Mouse (Mus musculus) erythroblast, adult 5-6 weeks (primary cell): ENCODE measurements around the gene Ceacam10. TPM values are rescaled to one million over a fixed set of nuclear protein-coding genes. Genes with fewer than 3 reads are reported as not detected.

ENCODE experiments used
- total RNA-seq, 2 experiments: library from RNA; stranded (forward) in 1 of 2; stranded (reverse) in 1 of 2; fragments of 150-400 nt in 1 of 2; fragments of 200-764, 138-1000 nt in 1 of 2; gene quantifications; 2 replicates each; pipeline versions ENCODE4 v1.2.3 to v1.2.4; 2015 to 2017; ENCODE audit warnings: low replicate concordance in 2 of 2

Gene Ceacam10
- total RNA-seq, 2 experiments from 2014 or later = 5.4 to 9.7 TPM

Other genes starting within 250 kb of the Ceacam10 start
- gene Irgq, start 246.5 kb upstream of the Ceacam10 start, total RNA-seq (2015; ENCODE audit: low replicate concordance) = 0.42 TPM in 1 of 2 replicates, not detected in the other
- gene Irgq, start 246.5 kb upstream of the Ceacam10 start, total RNA-seq (2017; ENCODE audit: low replicate concordance) = 1.4 and 1.6 TPM in 2 replicates
- not detected in 2 replicates for gene Pinlyp, start 231.1 kb upstream of the Ceacam10 start, total RNA-seq (2015; ENCODE audit: low replicate concordance)
- gene Pinlyp, start 231.1 kb upstream of the Ceacam10 start, total RNA-seq (2017; ENCODE audit: low replicate concordance) = not detected in 2 replicates
- 7.5 and 9.4 TPM in 2 replicates for gene Xrcc1, start 230.9 kb upstream of the Ceacam10 start, total RNA-seq (2015; ENCODE audit: low replicate concordance)
- 15.9 and 18.0 TPM in 2 replicates for gene Xrcc1, start 230.9 kb upstream of the Ceacam10 start, total RNA-seq (2017; ENCODE audit: low replicate concordance)
- gene Ethe1, start 189.7 kb upstream of the Ceacam10 start, total RNA-seq (2015; ENCODE audit: low replicate concordance) = 22.3 and 28.0 TPM in 2 replicates
- gene Ethe1, start 189.7 kb upstream of the Ceacam10 start, total RNA-seq (2017; ENCODE audit: low replicate concordance) = 9.5 and 10.7 TPM in 2 replicates
- not detected in 2 replicates for gene Zfp575, start 189.6 kb upstream of the Ceacam10 start, total RNA-seq (2015; ENCODE audit: low replicate concordance)
- not detected in 2 replicates for gene Zfp575, start 189.6 kb upstream of the Ceacam10 start, total RNA-seq (2017; ENCODE audit: low replicate concordance)
- 0.84 TPM in 1 of 2 replicates, not detected in the other for gene Phldb3, start 166.4 kb upstream of the Ceacam10 start, total RNA-seq (2015; ENCODE audit: low replicate concordance)
- 0.85 and 3.2 TPM in 2 replicates for gene Phldb3, start 166.4 kb upstream of the Ceacam10 start, total RNA-seq (2017; ENCODE audit: low replicate concordance)
- not detected in 2 replicates for gene Lypd3, start 140.7 kb upstream of the Ceacam10 start, total RNA-seq (2015; ENCODE audit: low replicate concordance)
- not detected in 2 replicates for gene Lypd3, start 140.7 kb upstream of the Ceacam10 start, total RNA-seq (2017; ENCODE audit: low replicate concordance)
- gene Tex101, start 100.5 kb upstream of the Ceacam10 start, total RNA-seq (2015; ENCODE audit: low replicate concordance) = not detected in 2 replicates
- not detected in 2 replicates for gene Tex101, start 100.5 kb upstream of the Ceacam10 start, total RNA-seq (2017; ENCODE audit: low replicate concordance)
- gene BC049730, start 68.0 kb upstream of the Ceacam10 start, total RNA-seq (2015; ENCODE audit: low replicate concordance) = not detected in 2 replicates
- not detected in 2 replicates for gene BC049730, start 68.0 kb upstream of the Ceacam10 start, total RNA-seq (2017; ENCODE audit: low replicate concordance)
- not detected in 2 replicates for gene Gm4763, start 50.3 kb upstream of the Ceacam10 start, total RNA-seq (2015; ENCODE audit: low replicate concordance)
- gene Gm4763, start 50.3 kb upstream of the Ceacam10 start, total RNA-seq (2017; ENCODE audit: low replicate concordance) = not detected in 2 replicates
- gene Cd177, start 16.9 kb upstream of the Ceacam10 start, total RNA-seq (2015; ENCODE audit: low replicate concordance) = 66.3 and 90.3 TPM in 2 replicates
- gene Cd177, start 16.9 kb upstream of the Ceacam10 start, total RNA-seq (2017; ENCODE audit: low replicate concordance) = 93.1 and 113 TPM in 2 replicates
- gene Gm9844, start 85.0 kb downstream of the Ceacam10 start, total RNA-seq (2015; ENCODE audit: low replicate concordance) = not detected in 2 replicates
- 1.4 TPM in 1 of 2 replicates, not detected in the other for gene Gm9844, start 85.0 kb downstream of the Ceacam10 start, total RNA-seq (2017; ENCODE audit: low replicate concordance)
- gene Lypd4, start 92.7 kb downstream of the Ceacam10 start, total RNA-seq (2015; ENCODE audit: low replicate concordance) = not detected in 2 replicates
- not detected in 2 replicates for gene Lypd4, start 92.7 kb downstream of the Ceacam10 start, total RNA-seq (2017; ENCODE audit: low replicate concordance)
- gene Dmrtc2, start 92.9 kb downstream of the Ceacam10 start, total RNA-seq (2015; ENCODE audit: low replicate concordance) = not detected in 2 replicates
- gene Dmrtc2, start 92.9 kb downstream of the Ceacam10 start, total RNA-seq (2017; ENCODE audit: low replicate concordance) = not detected in 2 replicates
- 474 and 634 TPM in 2 replicates for gene Rps19, start 107.2 kb downstream of the Ceacam10 start, total RNA-seq (2015; ENCODE audit: low replicate concordance)
- 204 and 237 TPM in 2 replicates for gene Rps19, start 107.2 kb downstream of the Ceacam10 start, total RNA-seq (2017; ENCODE audit: low replicate concordance)
- 0.84 and 0.96 TPM in 2 replicates for gene Cd79a, start 120.2 kb downstream of the Ceacam10 start, total RNA-seq (2015; ENCODE audit: low replicate concordance)
- gene Cd79a, start 120.2 kb downstream of the Ceacam10 start, total RNA-seq (2017; ENCODE audit: low replicate concordance) = 0.43 TPM in 1 of 2 replicates, not detected in the other
- 39.7 and 42.3 TPM in 2 replicates for gene Arhgef1, start 125.7 kb downstream of the Ceacam10 start, total RNA-seq (2015; ENCODE audit: low replicate concordance)
- gene Arhgef1, start 125.7 kb downstream of the Ceacam10 start, total RNA-seq (2017; ENCODE audit: low replicate concordance) = 25.0 and 31.2 TPM in 2 replicates
- not detected in 2 replicates for gene Gm4881, start 167.3 kb downstream of the Ceacam10 start, total RNA-seq (2015; ENCODE audit: low replicate concordance)
- not detected in 2 replicates for gene Gm4881, start 167.3 kb downstream of the Ceacam10 start, total RNA-seq (2017; ENCODE audit: low replicate concordance)
- 11.7 and 35.0 TPM in 2 replicates for gene Rabac1, start 195.5 kb downstream of the Ceacam10 start, total RNA-seq (2015; ENCODE audit: low replicate concordance)
- 11.0 and 11.3 TPM in 2 replicates for gene Rabac1, start 195.5 kb downstream of the Ceacam10 start, total RNA-seq (2017; ENCODE audit: low replicate concordance)
- gene Atp1a3, start 228.8 kb downstream of the Ceacam10 start, total RNA-seq (2015; ENCODE audit: low replicate concordance) = 11.5 and 14.6 TPM in 2 replicates
- 3.8 and 4.9 TPM in 2 replicates for gene Atp1a3, start 228.8 kb downstream of the Ceacam10 start, total RNA-seq (2017; ENCODE audit: low replicate concordance)